Mouse (Mus musculus): ENCODE measurements around the gene Egfem1.

Egfem1 gene

GRCm38 (mm10) chr3:29081952-29082295, at the start of gene Egfem1:
Gene Egfem1 (plus strand): TSS chr3:29082023.
- ATAC-seq (ENCODE audit: low TSS enrichment), result peak; percentile 50

GRCm38 (mm10) chr3:29033107-29033506, 48.7 kb upstream of the Egfem1 start:
- ATAC-seq (ENCODE audit: low TSS enrichment), result no peak

- ATAC-seq (ENCODE audit: low TSS enrichment), result peak; percentile 69
Observed at GRCm38 (mm10) chr3:29036146-29036545, 45.7 kb upstream of the Egfem1 start.

- no peak for ATAC-seq (ENCODE audit: low TSS enrichment)
Observed at GRCm38 (mm10) chr3:29036620-29037019, 45.2 kb upstream of the Egfem1 start.

- ATAC-seq (ENCODE audit: low TSS enrichment), result no peak
Observed at GRCm38 (mm10) chr3:29040064-29040463, 41.8 kb upstream of the Egfem1 start.

GRCm38 (mm10) chr3:29046281-29046680, 35.5 kb upstream of the Egfem1 start:
- no peak for ATAC-seq (ENCODE audit: low TSS enrichment)

- peak; percentile 90 for ATAC-seq (ENCODE audit: low TSS enrichment)
Observed at GRCm38 (mm10) chr3:29047273-29047932, 34.4 kb upstream of the Egfem1 start.

GRCm38 (mm10) chr3:29063156-29063555, 18.7 kb upstream of the Egfem1 start:
- ATAC-seq (ENCODE audit: low TSS enrichment), result no peak

GRCm38 (mm10) chr3:29068428-29069098, 13.3 kb upstream of the Egfem1 start:
- no peak for ATAC-seq (ENCODE audit: low TSS enrichment)

DNA sequence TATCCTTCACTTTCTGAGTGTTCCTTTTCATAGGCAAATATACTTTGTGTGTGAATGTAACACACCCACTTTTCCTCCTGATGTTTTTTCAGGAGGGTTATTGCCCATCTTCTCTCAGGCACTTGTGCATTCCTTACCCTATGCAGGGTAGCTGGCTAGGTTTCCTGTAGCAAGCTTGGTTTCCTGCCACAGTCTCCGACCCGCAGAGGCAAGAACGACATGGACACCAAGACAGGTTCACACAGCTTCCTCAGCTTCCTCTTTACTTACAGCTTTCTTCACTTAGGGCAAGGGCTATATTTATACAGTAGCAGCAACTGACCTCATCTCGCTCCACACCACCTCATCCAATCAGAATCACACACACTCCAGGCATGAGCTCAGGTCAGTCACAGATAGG, 10.5 kb upstream of the Egfem1 start:
- no peak for ATAC-seq (ENCODE audit: low TSS enrichment)

DNA sequence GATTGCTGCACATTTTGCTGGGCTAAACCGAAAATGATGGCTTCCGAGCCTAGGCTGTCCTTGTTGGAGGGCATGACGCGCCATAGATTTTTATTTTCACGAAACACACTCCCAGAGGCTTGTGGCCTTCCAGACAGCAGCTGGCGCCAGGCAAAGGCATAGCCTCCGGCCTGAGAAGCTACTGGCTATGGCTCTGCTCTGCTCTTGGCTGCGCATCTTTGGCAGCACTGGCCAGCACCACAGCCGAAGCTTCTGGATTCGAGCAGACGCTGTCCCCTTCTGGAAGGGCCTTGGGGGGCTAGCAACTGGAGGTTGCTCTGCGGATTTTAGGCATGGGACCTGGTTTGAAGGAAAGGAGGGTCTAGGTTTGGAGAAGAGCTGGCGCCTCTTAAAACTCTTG, 306 bp upstream of the Egfem1 start:
- peak; percentile 43 for ATAC-seq (ENCODE audit: low TSS enrichment)

DNA sequence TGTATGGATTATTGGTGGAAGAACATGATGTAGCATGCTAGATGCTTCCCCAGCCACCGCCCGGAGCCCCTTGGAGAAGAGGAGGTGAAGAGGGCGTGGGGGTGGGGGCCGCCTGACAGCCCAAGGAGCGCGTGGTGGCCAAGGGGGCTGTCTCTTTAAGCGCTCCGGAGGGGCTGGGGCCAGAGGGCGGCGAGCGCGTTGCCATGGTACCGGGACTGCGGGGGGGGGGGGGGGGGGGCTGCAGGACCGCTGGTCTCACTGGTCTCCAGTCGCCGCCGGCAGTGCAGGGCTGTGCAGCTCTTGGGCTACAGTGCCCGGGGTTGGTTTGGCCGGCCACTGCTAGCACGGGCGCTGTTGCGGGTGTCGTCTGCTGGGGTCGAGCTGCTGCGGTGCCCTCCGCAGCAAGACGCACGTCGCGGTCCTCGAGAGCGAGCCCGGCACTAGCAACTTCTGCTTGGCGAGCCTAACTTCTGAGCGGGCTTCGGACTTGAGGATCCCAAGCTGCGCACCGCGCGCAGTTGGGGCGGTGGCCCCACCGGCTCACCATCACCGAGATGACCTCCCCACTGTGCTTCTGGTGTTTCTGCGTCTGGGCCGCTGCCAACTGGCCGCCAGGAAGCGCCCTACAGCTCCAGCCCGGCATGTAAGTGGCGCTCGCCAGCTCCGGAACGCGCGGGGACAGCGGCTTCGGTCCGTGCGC, 623 bp downstream of the Egfem1 start:
- ATAC-seq (ENCODE audit: low TSS enrichment), result peak; percentile 53

GRCm38 (mm10) chr3:29082996-29083350, 1.1 kb downstream of the Egfem1 start:
- peak; percentile 20; the same call in 1 of the 2 replicates for ATAC-seq (ENCODE audit: low TSS enrichment)

- ATAC-seq (ENCODE audit: low TSS enrichment), result no peak
Observed at GRCm38 (mm10) chr3:29098467-29098866, 16.6 kb downstream of the Egfem1 start.

DNA sequence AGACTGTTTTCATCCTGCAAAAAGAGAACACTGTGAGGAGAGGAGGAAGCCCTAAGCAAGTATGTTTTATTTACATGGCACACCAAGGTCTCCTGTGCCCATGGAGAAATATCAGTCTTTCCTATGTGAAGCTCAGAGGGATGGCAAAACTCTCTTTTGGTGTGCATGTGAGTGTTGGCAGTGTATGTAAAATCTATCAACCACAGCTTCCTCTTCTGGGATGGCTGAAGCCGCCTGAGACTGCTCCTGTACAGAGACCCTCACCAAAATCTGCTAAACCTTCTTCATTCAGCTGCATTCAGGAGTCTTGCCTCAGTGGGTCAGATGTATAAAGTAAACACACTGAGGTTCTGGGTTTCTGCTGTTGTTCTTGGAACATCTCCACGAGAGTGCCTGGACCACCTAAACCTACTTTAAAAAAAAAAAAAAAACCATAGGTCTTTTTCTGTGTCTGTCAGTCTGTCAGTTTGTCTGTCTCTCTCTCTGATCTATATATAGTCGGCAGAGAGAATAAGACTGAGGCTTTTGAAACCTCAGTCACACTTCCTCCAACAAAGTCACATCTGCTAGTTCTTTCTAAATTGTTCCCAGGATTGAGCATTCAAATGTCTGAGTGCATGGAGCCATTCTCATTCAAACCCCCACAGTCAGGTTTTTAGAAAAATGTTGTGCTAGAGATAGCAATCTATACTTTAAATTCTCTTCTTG, 24.3 kb downstream of the Egfem1 start:
- ATAC-seq (ENCODE audit: low TSS enrichment), result no peak

- no peak for ATAC-seq (ENCODE audit: low TSS enrichment)
Observed at GRCm38 (mm10) chr3:29107134-29107533, 25.3 kb downstream of the Egfem1 start.

DNA sequence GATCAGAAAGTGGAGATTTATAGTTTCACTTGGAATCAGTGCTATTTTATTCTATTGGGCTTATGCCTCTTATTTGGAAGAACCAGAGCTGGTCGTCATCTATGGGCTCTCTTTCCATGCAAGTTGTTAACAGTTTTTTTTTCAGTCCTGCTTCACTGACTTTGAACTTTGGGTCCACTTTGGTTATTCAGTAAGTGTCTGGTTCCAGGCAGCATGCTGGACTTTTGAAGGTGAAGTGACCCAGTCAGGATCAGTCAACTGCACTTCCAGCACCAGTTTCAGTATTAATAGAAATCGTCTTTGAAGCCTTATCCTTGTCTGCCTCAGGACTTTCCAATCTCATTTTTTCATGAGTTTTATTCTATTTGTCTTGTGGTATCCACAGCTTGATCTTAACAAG, 28.5 kb downstream of the Egfem1 start:
- no peak for ATAC-seq (ENCODE audit: low TSS enrichment)

GRCm38 (mm10) chr3:29114517-29114916, 32.7 kb downstream of the Egfem1 start:
- no peak for ATAC-seq (ENCODE audit: low TSS enrichment)

GRCm38 (mm10) chr3:29117379-29117778, 35.6 kb downstream of the Egfem1 start:
- ATAC-seq (ENCODE audit: low TSS enrichment), result no peak

DNA sequence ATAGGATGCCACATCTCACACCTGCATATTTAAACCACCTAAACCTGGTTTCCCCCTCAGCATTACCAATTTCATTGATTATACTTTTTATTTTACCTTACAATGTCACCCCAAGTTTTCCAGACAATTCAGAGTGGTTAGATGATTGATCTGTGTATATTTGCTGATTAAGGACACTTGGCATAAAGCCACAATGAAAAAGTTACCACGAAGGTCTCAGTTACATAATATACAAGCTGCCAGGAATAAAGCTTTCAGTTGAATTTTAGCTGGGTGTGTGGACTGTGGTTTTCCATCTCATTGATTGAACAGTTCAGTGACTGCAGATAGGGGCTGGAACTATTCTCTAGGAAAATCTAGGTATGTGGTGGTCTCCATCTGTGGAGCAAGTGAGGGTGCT, 40.7 kb downstream of the Egfem1 start:
- no peak for ATAC-seq (ENCODE audit: low TSS enrichment)

DNA sequence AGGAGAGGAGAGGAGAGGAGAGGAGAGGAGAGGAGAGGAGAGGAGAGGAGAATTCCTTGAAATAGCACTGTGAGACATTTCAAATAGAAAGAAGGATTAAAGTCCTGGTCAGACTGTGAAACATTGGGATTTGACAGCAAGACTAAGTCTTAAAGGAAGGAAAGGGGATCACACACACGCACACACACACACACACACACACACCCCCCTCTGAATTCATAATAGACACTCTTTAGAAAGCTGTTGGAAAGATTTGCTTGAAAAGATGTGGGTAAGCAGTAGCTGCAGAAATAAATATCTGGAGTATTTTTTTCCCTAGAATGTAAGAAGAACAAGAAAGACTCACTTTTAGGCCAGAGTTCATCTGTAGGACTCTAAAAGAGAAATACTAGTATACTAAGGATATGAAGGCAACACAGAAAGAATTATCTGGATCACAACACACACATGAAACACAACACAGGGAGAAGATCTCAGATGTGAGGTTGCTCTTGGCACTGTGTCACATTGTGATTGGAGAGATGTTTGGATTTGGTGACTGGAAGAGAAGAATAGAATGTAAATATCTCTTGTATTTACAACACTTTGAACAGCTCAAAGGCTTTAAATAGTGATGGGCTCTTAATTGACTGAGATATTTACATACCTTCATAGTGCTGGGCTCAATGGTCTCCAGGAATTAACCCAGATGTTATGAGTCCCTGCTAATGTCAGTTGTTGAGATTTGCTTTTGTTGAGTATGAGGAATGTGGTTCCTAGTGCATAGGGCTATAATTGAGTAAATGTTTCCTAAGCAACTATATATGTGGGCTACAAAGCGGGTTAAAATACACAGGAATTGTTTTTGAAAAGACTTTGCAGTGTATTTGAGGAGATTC, 50.5 kb downstream of the Egfem1 start:
- no peak for ATAC-seq (ENCODE audit: low TSS enrichment)

DNA sequence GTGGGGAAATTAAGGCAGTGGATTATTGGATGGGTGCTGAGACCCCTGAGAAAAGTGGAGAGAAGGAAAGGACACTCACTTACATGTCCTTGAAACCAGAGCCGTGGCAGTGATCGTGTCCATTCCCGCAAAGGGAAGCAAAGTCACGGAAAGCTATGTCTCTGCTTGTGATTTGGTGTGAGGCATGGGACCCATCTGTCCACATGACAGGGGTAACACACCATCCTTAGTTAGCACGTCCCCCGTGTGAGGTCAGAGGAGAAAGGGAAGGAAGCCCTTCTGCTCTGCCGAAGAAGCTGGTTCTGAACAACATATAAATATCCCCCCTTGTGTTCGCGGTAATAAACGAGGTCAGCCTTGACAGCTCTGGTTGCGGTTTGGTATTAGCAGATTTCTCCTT, 52.7 kb downstream of the Egfem1 start:
- ATAC-seq (ENCODE audit: low TSS enrichment), result no peak
